33 mouse cellular contexts compared by ENCODE assay signal in genomic region chr7:132830955-132831354, GRCm38 (mm10).
"Had no signal": no experiment of that assay in that cellular context is flagged by ENCODE, and none has a peak within 500 bp of the region (broad histone marks: within the 10 kb centered on the region; RNA-seq: fewer than 3 reads in every experiment).

No protein-coding gene starts in this region.

- ATAC-seq: hindbrain, embryonic 16.5 days; hindbrain, postnatal 0 days; inflammation-experienced regulatory T-cells, adult 6 months; intestine, embryonic 15.5 days; intestine, embryonic 16.5 days; intestine, postnatal 0 days had no signal

- H3K9me3 ChIP-seq: heart, embryonic 10.5 days; heart, embryonic 12.5 days; heart, embryonic 13.5 days; heart, embryonic 15.5 days; hindbrain, embryonic 10.5 days; hindbrain, embryonic 12.5 days; hindbrain, embryonic 13.5 days; hindbrain, embryonic 15.5 days; intestine, embryonic 15.5 days had no signal

- H3K4me3 ChIP-seq: heart, adult 2 months; heart, embryonic 10.5 days; heart, embryonic 12.5 days; heart, embryonic 13.5 days; heart, embryonic 15.5 days; hindbrain, embryonic 10.5 days; hindbrain, embryonic 12.5 days; hindbrain, embryonic 13.5 days; hindbrain, embryonic 15.5 days; intestine, embryonic 15.5 days; layer of hippocampus, adult 2 months had no signal

- DNase-seq: heart, adult 18-20 months; heart, adult 2 months; heart, postnatal 10 days; heart, postnatal 14 days; heart, postnatal 36 days; heart, postnatal 4 days; kidney, adult 11 months; kidney, adult 18-20 months; kidney, adult 2 months; kidney, adult 8-10 months; kidney, postnatal 10 days; kidney, postnatal 14 days; kidney, postnatal 36 days; kidney, postnatal 4 days; layer of hippocampus, adult 9-11 months; layer of hippocampus, postnatal 36 days had no signal

- H3K27ac ChIP-seq: heart, adult 2 months; heart, embryonic 10.5 days; heart, embryonic 13.5 days; heart, embryonic 15.5 days; hindbrain, embryonic 10.5 days; hindbrain, embryonic 12.5 days; hindbrain, embryonic 13.5 days; hindbrain, embryonic 14.5 days; hindbrain, embryonic 15.5 days; hindbrain, postnatal 0 days; intestine, embryonic 15.5 days; layer of hippocampus, adult 2 months had no signal

- H3K4me2 ChIP-seq: heart, embryonic 11.5 days; heart, embryonic 12.5 days; heart, embryonic 13.5 days; heart, embryonic 15.5 days; hindbrain, embryonic 12.5 days; hindbrain, embryonic 13.5 days; hindbrain, embryonic 14.5 days; hindbrain, embryonic 15.5 days; intestine, embryonic 15.5 days had no signal

- H3K4me1 ChIP-seq: heart, embryonic 10.5 days; heart, embryonic 12.5 days; heart, embryonic 13.5 days; heart, embryonic 15.5 days; hindbrain, embryonic 10.5 days; hindbrain, embryonic 12.5 days; hindbrain, embryonic 13.5 days; hindbrain, embryonic 15.5 days; intestine, embryonic 15.5 days had no signal

- H3K27me3 ChIP-seq: heart, embryonic 12.5 days; heart, embryonic 13.5 days; heart, embryonic 15.5 days; hindbrain, embryonic 12.5 days; hindbrain, embryonic 13.5 days; hindbrain, embryonic 15.5 days; intestine, embryonic 15.5 days had no signal

- H3K9ac ChIP-seq: heart, embryonic 12.5 days; heart, embryonic 13.5 days; heart, embryonic 15.5 days; hindbrain, embryonic 12.5 days; hindbrain, embryonic 13.5 days; hindbrain, embryonic 14.5 days; hindbrain, embryonic 15.5 days; intestine, embryonic 15.5 days had no signal
